Mouse (Mus musculus) heart, embryonic 11.5 days (tissue): ENCODE measurements around the gene Mitd1. TPM values are rescaled to one million over a fixed set of nuclear protein-coding genes. Genes with fewer than 3 reads are reported as not detected.

Experiments used
- ATAC-seq: fragments of 200-750 bp; cut with Nextera tagmentation; replicated peaks from 2 replicates; pipeline ENCODE4 v1.8.0; 2017; ENCODE audit warnings: moderate library complexity; ENCODE audit not compliant: insufficient number of reproducible peaks, low FRiP score, low TSS enrichment
- H3K27ac ChIP-seq: fragments of 300-500 bp; sonication (generic); 2 replicates; pipeline ENCODE4 v1.5.1; 2014; ENCODE audit warnings: mild to moderate bottlenecking, low read depth, low read length
- H3K27me3 ChIP-seq: fragments of 300-500 bp; sonication (generic); 2 replicates; pipeline ENCODE4 v1.6.1; 2014; ENCODE audit warnings: mild to moderate bottlenecking, low read length, mixed read lengths; ENCODE audit not compliant: control insufficient read depth, insufficient read depth
- H3K36me3 ChIP-seq: fragments of 300-500 bp; sonication (generic); 2 replicates; pipeline ENCODE4 v1.6.1; 2014; ENCODE audit warnings: mild to moderate bottlenecking, low read length, moderate library complexity, mixed read lengths; ENCODE audit not compliant: control insufficient read depth, insufficient read depth
- H3K4me1 ChIP-seq: fragments of 300-500 bp; sonication (generic); 2 replicates; pipeline ENCODE4 v1.6.1; 2014; ENCODE audit warnings: low read length; ENCODE audit not compliant: control insufficient read depth, insufficient read depth
- H3K4me2 ChIP-seq: fragments of 300-500 bp; sonication (generic); 2 replicates; pipeline ENCODE4 v1.6.1; 2014; ENCODE audit warnings: mild to moderate bottlenecking, moderate library complexity
- H3K4me3 ChIP-seq: fragments of 300-500 bp; sonication (generic); 2 replicates; pipeline ENCODE4 v1.5.1; 2014; ENCODE audit warnings: low read depth, low read length
- H3K9ac ChIP-seq: fragments of 300-500 bp; sonication (generic); 2 replicates; pipeline ENCODE4 v1.6.1; 2014; ENCODE audit warnings: mild to moderate bottlenecking, low read depth, low read length, moderate library complexity
- H3K9me3 ChIP-seq: fragments of 300-500 bp; sonication (generic); replicated peaks from 2 replicates; pipeline ENCODE4 v1.6.1; 2016; ENCODE audit warnings: low read length; ENCODE audit not compliant: control insufficient read depth
- WGBS: fragments of 180-500 bp; shearing (Covaris S2); extraction: QIAGEN DNeasy Blood & Tissue Kit; methylation state at CpG from one replicate; pipeline ENCODE4 v1.1.7; 2014; ENCODE audit not compliant: insufficient replicate concordance; 5-methylcytosine and 5-hydroxymethylcytosine counted together
- polyA plus RNA-seq: library from polyadenylated mRNA; unstranded; fragments of >200 nt; fragmentation: Nextera tagmentation; extraction: Ambion mirVana; gene quantifications from 2 replicates; pipeline ENCODE4 v1.2.1, GENCODE M21; 2014

Mitd1 gene
- polyA plus RNA-seq, result 15.9 and 16.4 TPM in 2 replicates

- under 1% methylated on average over 41 of the region's 41 CpGs for WGBS
These were observed at the start of gene Mitd1, which contains the start of gene Mrpl30 for GRCm38 (mm10) chr1:37890025-37890652. Gene Mitd1, minus strand, starts transcription at chr1:37890411. Gene Mrpl30, plus strand, starts transcription at chr1:37890477.

GRCm38 (mm10) chr1:37931806-37932205 is 41.6 kb upstream of the Mitd1 start:
- Histone ChIP-seq H3K4me1 (no peaks in the 10 kb centered on the region), H3K9ac (no peak overlapping the region), H3K36me3 (no peaks in the 10 kb centered on the region), H3K4me2 (no peak overlapping the region), H3K9me3 (no peaks in the 10 kb centered on the region), H3K27me3 (no peaks in the 10 kb centered on the region), H3K27ac (no peak overlapping the region), H3K4me3 (no peak overlapping the region)
- WGBS, result 19% methylated on average over 3 of the region's 3 CpGs
- ATAC-seq, result no peak

More at GRCm38 (mm10) chr1:37890025-37890652, at the start of gene Mitd1, which contains the start of gene Mrpl30:
- Histone ChIP-seq H3K27me3 (no peaks in the 10 kb centered on the region), H3K9me3 (no peaks in the 10 kb centered on the region), H3K4me3 (peak within 1 kb of the TSS; percentile 79), H3K4me2 (peak within 1 kb of the TSS; percentile 81), H3K27ac (peak within 1 kb of the TSS; percentile 77), H3K36me3 (no peaks in the 10 kb centered on the region), H3K9ac (peak within 1 kb of the TSS; percentile 76), H3K4me1 (peaks cover 11% of the 10 kb centered on the region)
- peak; percentile 84 for ATAC-seq

GRCm38 (mm10) chr1:37925971-37926370 is 35.8 kb upstream of the Mitd1 start:
- Histone ChIP-seq H3K36me3 (no peaks in the 10 kb centered on the region), H3K4me1 (no peaks in the 10 kb centered on the region), H3K27ac (no peak overlapping the region), H3K27me3 (no peaks in the 10 kb centered on the region), H3K9me3 (no peaks in the 10 kb centered on the region), H3K4me3 (no peak overlapping the region), H3K9ac (no peak overlapping the region), H3K4me2 (no peak overlapping the region)
- ATAC-seq, result no peak
- WGBS, result 77% methylated on average over 8 of the region's 8 CpGs

- no peak for ATAC-seq
- Histone ChIP-seq H3K4me3 (no peak overlapping the region), H3K36me3 (no peaks in the 10 kb centered on the region), H3K4me1 (no peaks in the 10 kb centered on the region; the same call in 1 of the 2 replicates), H3K9me3 (no peaks in the 10 kb centered on the region), H3K9ac (no peak overlapping the region), H3K4me2 (no peak overlapping the region), H3K27me3 (no peaks in the 10 kb centered on the region), H3K27ac (no peak overlapping the region)
- WGBS, result 54% methylated on average over 8 of the region's 8 CpGs
These were observed 32.3 kb upstream of the Mitd1 start for GRCm38 (mm10) chr1:37922536-37922935.

- no peak overlapping the region for H3K4me3 ChIP-seq
- no peak overlapping the region for H3K9ac ChIP-seq
- ATAC-seq, result no peak
- WGBS, result 53% methylated on average over 6 of the region's 6 CpGs
- no peaks in the 10 kb centered on the region for H3K9me3 ChIP-seq
- no peaks in the 10 kb centered on the region for H3K36me3 ChIP-seq
- peak overlapping the region; percentile 15; the same call in 1 of the 2 replicates for H3K27ac ChIP-seq
- H3K4me2 ChIP-seq, result peak overlapping the region; percentile 39
- H3K4me1 ChIP-seq, result no peaks in the 10 kb centered on the region; the same call in 1 of the 2 replicates
- H3K27me3 ChIP-seq, result no peaks in the 10 kb centered on the region
These were observed 27.9 kb upstream of the Mitd1 start for GRCm38 (mm10) chr1:37918096-37918495.

GRCm38 (mm10) chr1:37917666-37918065 is 27.5 kb upstream of the Mitd1 start:
- no peak for ATAC-seq
- H3K36me3 ChIP-seq, result no peaks in the 10 kb centered on the region
- 30% methylated on average over 13 of the region's 13 CpGs for WGBS
- no peaks in the 10 kb centered on the region for H3K27me3 ChIP-seq
- H3K4me2 ChIP-seq, result peak overlapping the region; percentile 39
- H3K27ac ChIP-seq, result peak overlapping the region; percentile 15; the same call in 1 of the 2 replicates
- H3K9me3 ChIP-seq, result no peaks in the 10 kb centered on the region
- no peak overlapping the region for H3K9ac ChIP-seq
- H3K4me3 ChIP-seq, result no peak overlapping the region; the same call in 1 of the 2 replicates
- no peaks in the 10 kb centered on the region; the same call in 1 of the 2 replicates for H3K4me1 ChIP-seq

GRCm38 (mm10) chr1:37916393-37916792 is 26.2 kb upstream of the Mitd1 start, which contains the start of gene Lyg2:
Gene Lyg2, minus strand, starts transcription at chr1:37916493.
- ATAC-seq, result no peak
- whole genome bisulfite sequencing, result 73% methylated on average over 5 of the region's 5 CpGs
- Histone ChIP-seq H3K4me2 (no peak within 1 kb of the TSS), H3K36me3 (no peaks in the 10 kb centered on the region), H3K9ac (no peak within 1 kb of the TSS), H3K9me3 (no peaks in the 10 kb centered on the region), H3K27ac (no peak within 1 kb of the TSS), H3K4me1 (no peaks in the 10 kb centered on the region; the same call in 1 of the 2 replicates), H3K27me3 (no peaks in the 10 kb centered on the region), H3K4me3 (no peak within 1 kb of the TSS)

GRCm38 (mm10) chr1:37912751-37913150 is 22.5 kb upstream of the Mitd1 start:
- Histone ChIP-seq H3K9ac (no peak overlapping the region), H3K27me3 (no peaks in the 10 kb centered on the region), H3K36me3 (no peaks in the 10 kb centered on the region), H3K4me3 (no peak overlapping the region), H3K9me3 (no peaks in the 10 kb centered on the region), H3K4me1 (no peaks in the 10 kb centered on the region; the same call in 1 of the 2 replicates), H3K27ac (no peak overlapping the region), H3K4me2 (no peak overlapping the region)
- ATAC-seq, result no peak
- WGBS, result 79% methylated on average over 2 of the region's 2 CpGs
